Mouse (Mus musculus) left cerebral cortex, adult 11 months (tissue): ENCODE results near the gene Dpf3.

ENCODE experiments used
- DNase-seq: peaks from one replicate; pipeline ENCODE4 v3.0.0; 2022; ENCODE audit warnings: low spot score

Gene Dpf3

DNA sequence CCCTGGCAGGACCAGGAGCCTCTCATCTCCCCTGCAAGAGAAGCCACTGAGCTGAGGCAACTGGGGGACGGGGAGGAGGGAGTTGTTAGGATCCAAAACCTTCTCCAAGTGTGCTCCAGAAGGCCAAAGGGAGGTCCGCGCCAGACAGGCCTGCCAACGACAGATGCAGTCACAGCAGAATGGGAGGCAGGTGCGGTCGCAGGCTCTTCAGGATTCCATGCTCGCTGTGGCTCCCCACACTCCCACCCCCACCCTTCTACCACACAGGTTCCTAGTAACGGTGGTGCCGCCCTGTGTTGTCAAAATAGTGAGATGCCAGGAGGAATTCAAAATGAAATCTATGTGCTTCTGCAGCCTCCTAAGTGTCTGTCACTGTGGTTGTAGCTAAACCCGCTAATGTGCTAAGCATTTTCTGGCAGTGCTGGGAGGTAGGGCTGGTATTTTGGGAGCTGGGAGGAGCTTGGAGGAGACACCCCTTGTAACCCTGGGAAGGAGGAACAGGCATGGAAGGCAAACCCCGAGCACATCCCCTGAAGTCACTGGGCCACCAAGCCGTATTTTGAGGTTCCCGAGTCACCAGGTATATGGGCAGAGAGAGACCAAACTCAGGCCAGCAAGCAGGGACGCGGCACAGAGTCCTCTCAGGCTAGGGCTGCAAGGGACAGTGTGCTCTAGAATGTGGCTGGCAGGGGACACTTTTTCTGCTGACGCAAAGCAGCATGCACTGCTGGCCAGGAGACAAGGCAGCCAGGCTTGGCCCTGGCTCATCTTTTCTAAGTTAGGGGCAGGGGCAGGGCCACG, 75.6 kb downstream of the Dpf3 start:
- DNase-seq, result peak; percentile 21

DNA sequence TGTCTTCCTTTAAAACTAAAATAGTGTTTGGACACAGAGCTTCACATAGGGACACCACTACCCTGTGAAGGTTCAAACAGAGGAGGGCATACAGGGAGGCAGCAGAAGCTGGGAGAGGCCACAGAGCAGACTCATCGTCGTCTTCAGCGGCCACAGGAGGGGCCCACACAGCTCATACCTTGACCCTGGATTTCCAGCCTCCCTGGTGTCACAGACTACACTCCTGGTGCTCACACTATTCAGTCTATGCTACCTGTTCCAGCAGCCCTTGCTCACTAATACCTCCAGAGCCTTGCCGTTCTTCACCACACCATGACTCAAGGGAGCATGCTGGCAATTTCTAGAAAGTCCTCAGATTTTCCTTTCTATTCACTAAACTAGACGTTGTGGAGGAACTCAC, 76.5 kb downstream of the Dpf3 start:
- DNase-seq, result no peak

DNA sequence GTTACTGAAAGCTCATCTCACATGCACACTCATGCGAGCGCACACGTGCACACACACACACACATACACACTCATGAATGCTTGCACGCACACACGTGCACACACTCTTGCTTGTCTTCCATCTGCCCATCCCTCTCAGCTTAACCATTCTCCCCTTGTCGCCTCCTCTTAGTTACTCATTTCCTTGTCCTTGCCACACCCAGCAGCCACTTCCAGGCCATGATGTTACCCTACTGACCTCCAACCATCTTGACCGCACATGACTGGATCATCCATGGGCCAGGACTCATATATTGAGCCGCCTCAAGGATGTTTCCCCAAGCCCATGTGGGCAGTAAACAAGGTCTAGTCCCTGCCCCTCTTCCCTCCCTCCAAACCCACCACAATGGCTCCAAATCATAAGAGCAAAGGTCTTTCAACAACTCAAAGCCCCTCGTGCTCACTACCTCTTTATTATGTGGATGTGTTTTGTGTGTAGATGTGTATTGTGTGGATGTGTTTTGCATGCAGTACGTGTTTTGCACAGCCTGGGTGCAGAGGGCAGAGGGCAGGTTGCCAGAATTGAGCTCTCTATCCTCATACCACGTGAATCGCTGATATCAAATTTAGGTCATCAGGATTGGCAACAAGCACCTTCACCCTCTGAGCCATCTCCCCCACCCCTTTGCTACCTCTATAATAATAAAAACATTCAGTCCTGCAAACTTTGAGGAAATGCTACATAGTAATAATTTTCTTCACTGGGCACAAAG, 82.0 kb downstream of the Dpf3 start:
- no peak for DNase-seq

DNA sequence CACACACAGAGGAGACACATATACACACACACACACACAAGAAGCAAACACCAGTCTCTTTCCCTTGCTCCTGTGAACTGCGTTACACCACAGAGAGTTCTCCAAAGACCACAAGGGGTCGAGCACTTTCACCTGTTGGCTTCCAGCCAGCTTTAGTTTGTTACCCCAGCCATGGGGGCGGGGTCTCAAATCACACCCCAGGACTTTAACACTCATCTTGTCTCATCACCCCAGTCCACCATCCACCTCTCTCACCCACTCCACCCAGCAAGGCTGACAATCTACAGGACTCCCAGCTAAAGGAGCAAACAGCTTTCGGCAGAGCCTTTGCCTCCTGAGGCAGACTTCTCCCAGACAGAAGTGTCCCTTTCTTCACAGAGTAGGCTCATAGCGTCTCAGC, 85.2 kb downstream of the Dpf3 start:
- no peak for DNase-seq

DNA sequence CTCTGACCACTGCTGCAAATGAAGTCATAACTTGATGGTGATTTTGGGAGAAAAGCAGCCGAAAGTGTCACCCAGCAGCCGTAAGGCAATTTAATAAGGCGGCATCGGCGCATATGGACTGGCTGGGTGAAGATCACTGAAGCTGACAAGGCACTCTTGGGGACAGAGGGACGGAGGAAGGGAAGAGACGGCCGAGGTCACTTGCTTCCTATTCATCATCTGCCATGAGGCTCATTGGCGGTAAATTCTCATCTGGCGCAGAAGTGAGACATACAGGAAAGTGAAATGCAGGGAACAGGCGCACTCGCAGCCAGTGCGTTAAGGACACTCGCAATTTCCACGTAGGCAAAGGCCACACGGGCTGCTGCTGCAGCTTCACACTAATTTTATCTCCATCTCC, 95.5 kb downstream of the Dpf3 start:
- DNase-seq, result no peak

DNA sequence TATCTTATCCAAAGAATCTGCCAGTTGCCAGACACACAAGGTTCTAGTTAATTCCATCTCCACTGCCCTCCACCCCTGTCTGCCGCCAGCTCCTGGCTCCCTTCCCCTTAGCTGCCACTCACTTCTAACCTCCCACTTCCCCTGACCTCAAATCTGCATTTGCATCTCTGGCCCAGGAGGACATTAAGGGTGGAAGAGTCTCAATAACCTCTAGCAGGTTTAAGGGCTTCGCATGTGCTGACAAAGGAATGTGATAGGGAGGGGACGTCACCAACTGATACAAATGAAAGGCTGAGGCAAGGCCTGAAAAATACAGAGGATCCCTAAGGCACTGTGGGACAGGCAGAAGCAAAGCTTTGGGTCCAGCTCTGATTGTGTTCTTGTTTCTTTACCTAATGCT, 100.0 kb downstream of the Dpf3 start:
- no peak for DNase-seq

DNA sequence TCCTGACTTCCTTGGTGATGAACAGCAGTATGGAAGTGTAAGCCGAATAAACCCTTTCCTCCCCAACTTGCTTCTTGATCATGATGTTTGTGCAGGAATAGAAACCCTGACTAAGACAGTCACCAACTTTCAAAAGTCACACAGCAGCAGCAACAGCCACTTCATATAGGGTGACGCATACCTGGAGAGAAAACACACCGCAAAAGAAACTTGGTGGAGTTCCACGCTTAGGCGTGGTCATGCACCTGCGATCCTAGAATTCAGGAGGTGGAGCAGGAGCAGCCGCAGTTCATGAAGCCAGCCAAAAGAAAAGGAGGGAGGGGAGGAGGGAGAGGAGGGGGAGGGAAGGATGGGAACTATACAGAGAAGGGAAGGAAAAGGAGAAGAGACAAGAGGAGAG, 106.4 kb downstream of the Dpf3 start:
- DNase-seq, result no peak

DNA sequence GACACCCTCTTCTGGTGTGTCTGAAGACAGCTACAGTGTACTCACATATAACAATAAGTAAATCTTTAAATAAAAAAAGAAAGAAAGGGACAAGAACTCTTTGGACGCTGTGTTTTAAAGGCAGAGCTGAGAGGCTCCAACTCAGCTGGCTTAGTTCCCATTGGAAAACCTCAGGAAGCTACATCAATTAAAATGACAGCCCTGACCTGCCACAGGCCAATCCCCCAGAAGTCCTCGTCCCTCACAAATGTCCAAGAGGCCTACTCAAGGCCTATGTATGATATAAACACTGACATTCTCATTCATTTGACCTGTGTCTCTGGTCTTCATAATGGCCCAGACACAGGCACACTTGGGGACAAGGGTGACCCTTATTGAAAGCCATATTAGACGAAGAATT, 107.5 kb downstream of the Dpf3 start:
- no peak for DNase-seq

DNA sequence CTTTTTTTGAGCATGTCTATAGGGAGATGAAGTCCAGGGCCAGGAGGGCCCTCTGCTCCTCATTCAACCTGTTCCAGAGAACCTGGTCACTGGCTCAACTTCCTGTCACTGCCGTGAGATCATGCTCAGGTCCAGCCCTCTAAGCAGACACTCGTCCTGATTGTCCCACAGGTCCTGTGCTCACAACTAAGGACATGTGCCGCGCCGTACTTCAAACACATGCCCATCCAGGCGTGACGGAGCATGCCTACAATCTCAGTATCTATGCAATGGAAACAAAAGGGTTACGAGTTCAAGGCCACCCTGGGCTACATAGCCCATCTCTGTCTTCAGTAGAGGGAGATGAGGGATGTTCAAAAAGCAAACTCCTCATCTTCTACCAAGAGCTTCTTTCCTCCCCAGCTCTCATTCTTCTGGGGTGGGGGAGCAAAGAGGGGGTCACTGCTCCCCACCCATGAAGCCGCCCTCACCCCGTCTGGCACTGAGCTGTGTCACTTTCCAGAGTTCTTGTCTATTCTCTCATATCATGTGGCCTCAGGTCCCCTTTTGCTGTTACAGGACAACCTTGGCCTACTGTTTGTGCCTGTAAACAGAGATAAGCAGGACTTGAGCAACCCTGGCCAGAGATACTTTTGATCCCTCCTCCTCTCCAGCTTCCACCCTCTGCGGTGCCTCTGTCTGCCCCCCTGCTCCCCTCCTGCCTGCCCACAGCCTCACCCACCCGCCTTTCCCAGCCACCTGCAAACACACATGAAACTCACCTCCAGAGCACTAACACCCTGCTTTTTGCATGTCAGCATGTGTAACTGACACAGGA, 112.3 kb downstream of the Dpf3 start:
- no peak for DNase-seq

DNA sequence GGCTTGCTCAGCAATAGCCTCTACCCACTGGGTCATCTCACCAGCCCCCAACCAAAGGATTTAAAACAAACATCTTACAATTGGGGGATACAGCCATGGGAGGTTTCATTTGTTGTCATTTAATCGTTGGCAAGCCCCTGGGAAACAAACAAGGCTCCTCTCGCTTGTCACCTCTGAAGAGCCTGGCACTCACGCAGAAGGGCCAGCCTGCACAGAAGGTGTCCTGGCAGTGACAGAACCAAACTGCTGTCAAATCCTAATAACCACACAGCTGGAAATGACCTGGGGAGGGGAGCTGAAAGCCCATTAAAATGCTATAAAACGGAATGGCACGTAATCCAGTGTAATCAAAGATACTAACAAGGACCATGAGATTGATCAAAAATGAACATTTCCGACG, 114.4 kb downstream of the Dpf3 start:
- no peak for DNase-seq

DNA sequence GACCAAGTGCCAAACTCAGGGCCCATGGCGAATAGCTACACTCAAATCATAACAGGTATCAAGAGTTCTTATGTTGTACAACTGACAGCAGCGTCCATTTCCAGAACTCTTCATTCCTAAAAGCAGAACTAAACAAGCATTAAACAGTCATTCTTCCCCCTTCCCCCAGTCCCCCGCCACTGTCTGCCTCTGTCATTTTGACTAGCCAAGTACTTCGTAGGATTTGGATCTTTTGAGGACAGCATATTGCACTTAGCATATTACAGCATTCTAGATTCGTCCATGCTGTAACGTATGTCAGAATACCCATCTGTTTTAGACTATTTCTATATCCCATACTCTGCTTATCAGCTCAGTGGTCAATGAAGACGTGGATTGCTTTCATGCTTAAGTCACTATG, 115.2 kb downstream of the Dpf3 start:
- DNase-seq, result no peak

DNA sequence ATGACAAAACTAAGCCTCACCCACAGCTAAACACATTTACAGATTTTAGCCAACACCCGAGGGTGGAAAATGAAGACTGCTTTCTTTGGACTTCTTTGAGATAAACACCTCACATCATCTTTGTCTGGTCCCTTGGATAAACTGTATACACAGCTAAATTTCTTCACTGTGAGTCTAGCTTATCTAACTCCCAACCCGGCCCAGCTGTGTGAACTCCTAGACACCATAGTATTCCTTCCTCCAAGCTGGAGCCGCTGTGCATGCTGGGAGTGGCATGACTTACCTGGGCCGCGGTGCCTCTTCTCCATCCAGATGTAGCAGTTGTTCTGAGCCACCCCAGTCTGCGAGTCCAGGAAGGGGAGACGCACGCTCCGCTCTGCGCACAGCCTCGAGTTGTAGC, 117.3 kb downstream of the Dpf3 start:
- no peak for DNase-seq

DNA sequence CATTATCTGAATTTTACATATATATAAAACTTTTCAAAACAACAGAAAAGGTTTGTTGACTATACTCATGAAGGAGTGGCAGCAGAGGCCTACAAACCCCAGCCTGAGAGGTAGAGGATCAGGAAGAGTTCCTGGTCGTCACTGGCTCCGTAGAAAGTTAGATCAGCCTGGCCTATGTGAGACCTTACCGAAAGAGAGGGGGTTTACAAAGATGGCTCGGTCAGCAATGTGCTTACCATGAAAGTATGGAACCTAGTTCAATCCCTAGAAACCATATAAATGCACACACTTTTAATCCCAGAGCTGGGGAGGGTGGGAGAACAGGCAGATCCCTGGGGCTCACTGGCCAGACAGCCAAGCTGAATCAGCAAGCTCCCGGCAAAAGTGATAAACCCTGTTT, 118.1 kb downstream of the Dpf3 start:
- no peak for DNase-seq

DNA sequence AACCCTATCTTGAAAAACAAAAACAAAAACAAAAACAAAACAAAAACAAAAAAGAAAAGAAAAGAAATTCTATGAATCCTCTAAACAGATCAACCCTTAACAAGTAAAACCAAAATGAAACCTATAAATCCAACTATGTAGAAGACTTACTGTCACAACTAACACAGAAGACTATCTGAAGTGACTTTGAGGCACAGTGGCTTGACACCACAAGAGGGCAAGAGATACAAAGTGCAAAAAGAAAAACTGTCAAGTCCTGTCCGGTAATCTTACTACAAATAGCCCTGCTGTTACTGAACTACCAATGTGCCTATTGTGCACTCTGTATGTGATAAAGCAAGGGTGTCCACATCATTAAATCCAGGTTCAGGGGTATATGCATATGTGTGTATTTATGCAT, 120.0 kb downstream of the Dpf3 start:
- DNase-seq, result no peak

DNA sequence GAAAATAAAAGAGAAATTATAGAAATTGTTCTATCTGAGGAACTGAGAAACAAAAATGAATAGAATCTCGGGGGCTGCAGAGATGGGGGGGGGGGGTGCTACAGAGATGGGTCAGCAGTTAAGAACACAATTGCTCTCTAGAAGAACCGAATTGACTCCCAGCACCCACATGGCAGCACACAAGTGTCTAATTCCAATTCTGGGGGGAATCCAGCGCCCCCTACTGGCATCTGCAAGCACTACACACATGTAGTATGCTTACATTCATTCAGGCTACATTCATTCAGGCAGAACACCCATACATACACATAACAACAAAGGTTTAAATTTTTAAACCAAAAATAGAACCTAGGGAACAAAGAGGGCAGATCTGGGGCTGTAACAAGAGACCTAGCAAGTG, 122.7 kb downstream of the Dpf3 start:
- no peak for DNase-seq

DNA sequence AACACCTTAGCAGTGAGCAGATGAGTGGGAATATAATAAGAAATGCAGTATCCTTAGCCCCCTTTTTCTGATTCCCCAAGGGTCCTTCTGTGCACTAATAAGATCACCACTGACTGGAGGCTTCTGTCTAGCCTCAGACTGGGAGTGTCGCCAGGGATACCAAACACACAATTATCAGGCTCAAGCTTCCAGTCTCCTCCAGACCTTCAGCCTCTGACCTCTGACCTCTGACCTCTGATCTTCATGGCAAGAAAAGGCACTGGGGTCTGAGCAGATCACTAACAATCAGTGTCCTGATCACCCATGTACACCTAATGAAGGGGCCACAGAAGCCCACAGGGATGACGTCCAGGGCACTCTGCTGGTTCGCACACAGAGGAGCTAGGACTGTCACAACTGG, 125.7 kb downstream of the Dpf3 start:
- no peak for DNase-seq

DNA sequence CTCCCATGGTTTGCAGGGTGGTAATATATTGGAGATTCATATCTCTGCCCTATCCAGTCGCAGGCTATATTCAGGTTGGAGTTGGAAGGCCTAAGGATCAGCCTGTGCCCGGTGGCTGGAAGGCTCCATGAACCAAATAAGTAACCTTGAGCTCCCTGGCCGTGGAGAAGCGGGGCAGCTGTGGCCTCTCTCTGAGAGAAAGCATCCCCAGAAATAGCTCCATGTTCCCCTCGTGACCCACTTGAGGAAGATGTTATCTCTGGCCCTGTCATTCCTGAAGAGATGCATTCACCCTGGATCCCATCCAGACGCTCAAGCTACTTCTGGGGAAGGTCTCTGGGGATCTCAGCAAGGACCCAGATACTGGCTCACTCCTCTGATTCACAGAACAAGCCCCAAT, 134.9 kb downstream of the Dpf3 start:
- DNase-seq, result no peak

DNA sequence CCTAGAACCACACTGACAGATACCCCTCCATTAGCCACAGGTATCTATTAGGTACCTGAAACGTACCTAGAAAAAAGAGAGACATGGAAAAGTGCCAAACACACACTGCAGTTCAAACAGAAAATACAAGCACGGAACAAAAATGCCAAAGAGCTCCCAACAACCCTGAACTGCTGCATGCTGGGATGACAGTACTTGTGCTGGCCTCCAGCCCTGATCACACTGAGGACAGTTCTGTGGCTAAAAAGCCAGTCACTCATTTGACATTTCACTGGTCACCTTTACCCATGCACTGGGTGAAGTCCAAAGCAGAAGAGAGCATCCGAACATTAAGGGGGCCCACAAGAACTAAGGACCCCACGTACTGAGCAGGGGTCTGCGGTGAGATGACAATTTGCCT, 137.8 kb downstream of the Dpf3 start:
- no peak for DNase-seq

DNA sequence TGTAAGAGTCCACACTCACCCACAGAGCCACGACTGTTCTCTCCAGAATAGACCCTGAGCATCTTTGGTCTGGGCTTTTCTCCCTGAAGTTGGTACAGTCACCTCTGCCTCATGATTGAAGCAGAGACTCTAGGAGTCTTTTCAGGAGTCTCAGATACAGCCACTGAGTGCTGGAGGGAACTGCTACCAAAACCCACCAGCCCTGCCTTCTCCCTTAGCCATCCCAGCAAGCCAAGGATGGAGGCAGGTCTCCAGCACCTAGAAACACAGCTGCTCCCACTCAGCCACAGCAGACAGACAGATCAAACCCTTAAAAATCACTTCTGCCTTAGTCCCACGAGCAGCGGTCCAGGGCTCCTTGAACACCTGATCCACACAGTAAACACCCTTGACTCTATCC, 139.3 kb downstream of the Dpf3 start:
- no peak for DNase-seq

DNA sequence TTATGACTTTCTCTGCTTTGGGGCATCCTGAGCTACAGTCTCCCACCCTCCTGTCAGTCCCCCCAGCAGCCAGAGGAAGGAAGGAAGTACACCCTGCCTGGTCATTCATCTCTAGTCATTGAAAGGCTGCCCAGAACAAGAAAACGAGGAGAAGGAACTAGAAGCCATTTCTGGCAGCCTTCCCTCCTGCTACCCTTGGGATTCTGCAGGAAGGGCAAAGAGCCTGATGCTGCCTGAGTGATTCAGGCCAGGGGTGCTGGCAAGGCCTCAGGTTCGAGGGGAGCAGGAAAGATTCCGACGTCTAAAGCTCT, 144.7 kb downstream of the Dpf3 start:
- DNase-seq, result peak; percentile 32

DNA sequence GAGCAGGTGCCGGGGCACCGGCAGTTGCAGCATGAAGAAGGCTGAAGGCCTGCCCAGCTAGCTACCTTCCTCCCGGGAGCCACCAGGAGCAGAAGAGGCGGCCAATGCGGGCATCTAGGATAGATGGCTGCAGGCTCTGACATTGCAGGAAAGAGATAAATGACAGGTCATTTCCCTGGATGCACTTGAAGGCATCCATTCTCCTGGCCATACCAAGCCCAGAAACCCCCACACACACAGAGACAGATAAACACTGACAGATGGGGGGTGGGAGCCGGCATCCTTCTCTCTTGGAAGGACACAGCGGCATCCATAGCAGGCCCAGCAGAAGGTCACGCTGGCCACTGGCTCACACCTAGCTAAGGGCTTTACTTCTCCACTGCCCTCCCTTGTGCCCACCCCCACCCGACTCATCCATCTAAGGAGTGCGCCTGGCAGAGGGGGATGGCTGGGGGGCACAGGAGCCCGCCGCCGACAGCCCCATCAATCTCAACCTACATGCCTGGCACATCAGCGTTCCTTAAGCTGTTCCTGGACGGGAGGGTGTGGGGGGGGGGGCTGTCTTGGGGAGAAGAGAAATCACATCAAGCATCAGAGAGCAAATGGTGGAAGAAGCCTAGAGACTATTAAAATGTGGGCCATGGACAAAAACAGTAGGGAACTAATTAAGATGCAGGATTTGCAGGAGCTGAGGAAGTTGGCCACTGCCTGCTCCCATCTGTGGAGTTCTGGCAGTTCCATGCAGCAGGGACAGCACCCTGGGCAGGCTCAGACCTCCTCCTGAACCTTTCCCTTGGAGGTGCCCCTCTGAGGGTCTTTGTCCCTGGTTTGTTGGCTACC, 145.3 kb downstream of the Dpf3 start:
- DNase-seq, result peak; percentile 40

DNA sequence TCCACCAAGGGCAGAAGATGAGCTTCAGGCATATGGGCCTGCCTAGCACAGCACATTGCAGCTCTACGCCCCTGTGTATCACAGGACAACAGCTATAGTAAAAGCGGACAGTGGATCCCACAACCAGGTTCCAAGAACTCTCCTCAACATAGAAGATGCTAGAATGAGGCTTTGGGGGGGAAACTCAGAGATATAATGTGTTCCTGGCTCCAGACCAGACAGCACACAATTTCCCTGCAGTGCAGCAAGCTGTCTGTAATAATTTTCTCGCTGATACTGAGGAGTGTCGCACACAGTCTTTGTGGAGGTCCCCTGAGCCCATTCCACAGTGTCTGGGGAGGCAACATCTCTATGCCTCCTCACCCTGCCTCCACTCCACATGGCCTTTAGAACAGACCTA, 146.6 kb downstream of the Dpf3 start:
- no peak for DNase-seq
